Comparison of ENCODE assay signal across 9 mouse cellular contexts in genomic region chr13:103985510-103986278, GRCm38 (mm10).
DNase-seq lines count a peak whose midpoint lies in the region; ATAC-seq lines count a peak whose summit lies in the region.
"Had no signal": no experiment of that assay in that cellular context is flagged by ENCODE, and none has a peak within 500 bp of the region (broad histone marks: within the 10 kb centered on the region; RNA-seq: fewer than 3 reads in every experiment).

No protein-coding gene starts in this region.

- no peak overlapping the region for H3K4me3 ChIP-seq in heart, embryonic 16.5 days (ENCODE audit: low read length)
- H3K4me3 ChIP-seq in embryonic facial prominence, embryonic 14.5 days (ENCODE audit: low read depth, low read length) = no peak overlapping the region

- H3K4me2 ChIP-seq in heart, embryonic 16.5 days (ENCODE audit: low read depth, low read length) = peak overlapping the region; percentile 13; the same call in 1 of the 2 replicates
- H3K4me2 ChIP-seq in embryonic facial prominence, embryonic 14.5 days (ENCODE audit: low read depth, low read length) = peak overlapping the region; percentile 19; the same call in 1 of the 2 replicates

- H3K4me1 ChIP-seq in heart, embryonic 16.5 days (ENCODE audit: control insufficient read depth, insufficient read depth, low read length) = peaks cover 4% of the 10 kb centered on the region
- peaks cover 14% of the 10 kb centered on the region for H3K4me1 ChIP-seq in embryonic facial prominence, embryonic 14.5 days (ENCODE audit: control insufficient read depth, insufficient read depth, low read length)

- no peak overlapping the region for H3K9ac ChIP-seq in heart, embryonic 16.5 days (ENCODE audit: low read length)
- H3K9ac ChIP-seq in embryonic facial prominence, embryonic 14.5 days (ENCODE audit: low read depth, low read length) = no peak overlapping the region
- H3K9ac ChIP-seq: liver, embryonic 14.5 days had no signal

- no peak for DNase-seq in heart, adult 8-10 months (ENCODE audit: low spot score)
- peak; percentile 9 for DNase-seq in ZHBTc4 (ENCODE audit: low read depth, low spot score)
- peak; percentile 93 for DNase-seq in embryonic facial prominence, embryonic 14.5 days (ENCODE audit: low spot score)
- DNase-seq in lung, postnatal 14 days = peak; percentile 64
- no peak for DNase-seq in left cerebral cortex, postnatal 14 days (ENCODE audit: low spot score in 2 of 2)
- no peak for DNase-seq in right cerebral cortex, postnatal 10 days (ENCODE audit: low spot score in 2 of 2)
- DNase-seq: gastrocnemius, postnatal 36 days had no signal

- H3K9me3 ChIP-seq in heart, embryonic 16.5 days (replicated peaks; ENCODE audit: control insufficient read depth, low read length) = peaks cover 7% of the 10 kb centered on the region
- H3K9me3 ChIP-seq in embryonic facial prominence, embryonic 14.5 days (ENCODE audit: control insufficient read depth, low read length) = 0 out of 2 replicates have a peak, but pooled peaks cover 5% of the 10 kb centered on the region

- 70% methylated on average over 20 of the region's 20 CpGs for WGBS in heart, embryonic 16.5 days
- 49% methylated on average over 20 of the region's 20 CpGs for WGBS in embryonic facial prominence, embryonic 14.5 days

- peaks cover 5% of the 10 kb centered on the region; the same call in 1 of the 2 replicates for H3K36me3 ChIP-seq in heart, embryonic 16.5 days (ENCODE audit: control insufficient read depth, insufficient read depth)
- no peaks in the 10 kb centered on the region for H3K36me3 ChIP-seq in embryonic facial prominence, embryonic 14.5 days (ENCODE audit: control insufficient read depth, insufficient read depth, low read length)

- intact Hi-C loops in left cerebral cortex, postnatal 14 days (cut with DNase I) = no loop called here

- peak overlapping the region; percentile 27; the same call in 1 of the 2 replicates for H3K27ac ChIP-seq in heart, embryonic 16.5 days (ENCODE audit: low read length)
- H3K27ac ChIP-seq in embryonic facial prominence, embryonic 14.5 days (replicated peaks; ENCODE audit: low read depth, low read length) = peak overlapping the region; percentile 90
- H3K27ac ChIP-seq: liver, embryonic 14.5 days had no signal

- no peaks in the 10 kb centered on the region for H3K27me3 ChIP-seq in heart, embryonic 16.5 days (ENCODE audit: control insufficient read depth, insufficient read depth, low read length)
- H3K27me3 ChIP-seq in embryonic facial prominence, embryonic 14.5 days (replicated peaks; ENCODE audit: control insufficient read depth, insufficient read depth, low read length) = no peaks in the 10 kb centered on the region

- ATAC-seq in heart, embryonic 16.5 days (replicated peaks; ENCODE audit: extremely low read depth, insufficient read depth, low FRiP score) = no peak
- peak; percentile 79 for ATAC-seq in embryonic facial prominence, embryonic 14.5 days (ENCODE audit: low read depth)

Comparison
In these comparisons a context has a peak if more than half of its experiments do, and no peak if none do; other contexts are left out.
1. DNase-seq: peak in ZHBTc4 (single experiment), embryonic facial prominence, embryonic 14.5 days (single experiment) and lung, postnatal 14 days (single experiment); none in heart, adult 8-10 months (single experiment), left cerebral cortex, postnatal 14 days (0 of 2) and right cerebral cortex, postnatal 10 days (0 of 2).